Mouse (Mus musculus) liver, postnatal 0 days (tissue): ENCODE data around the gene Txnrd2.

ENCODE experiments used
- CTCF ChIP-seq: sonication (generic); IDR thresholded peaks from 2 replicates; pipeline ENCODE4 v1.5.1; 2016; ENCODE audit warnings: antibody characterized with exemption, low read depth
- EP300 ChIP-seq: IDR thresholded peaks from 2 replicates; pipeline ENCODE4 v1.6.1; 2016; ENCODE audit warnings: antibody characterized with exemption, low read depth, mild to moderate bottlenecking

DNA sequence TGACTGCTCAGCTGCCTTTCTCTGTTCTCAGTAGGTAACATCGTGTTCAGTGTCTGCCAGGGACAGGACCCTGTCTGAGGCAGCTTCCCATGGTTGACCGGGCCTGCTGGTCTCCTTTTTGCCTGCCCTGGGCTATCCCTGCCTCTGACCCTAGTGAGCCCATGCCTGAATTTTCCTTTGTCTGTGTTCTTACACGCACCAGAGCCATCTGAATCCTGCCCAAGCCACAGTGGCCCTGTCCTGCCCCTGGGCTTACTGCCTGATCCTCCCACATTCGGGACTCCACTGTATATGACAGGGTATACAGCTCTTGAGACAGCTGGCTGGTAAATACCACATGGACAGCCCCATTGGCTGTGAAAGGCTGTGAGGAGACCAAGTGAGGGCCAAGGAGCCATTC, 16.4 kb upstream of the Txnrd2 start:
- TF ChIP-seq CTCF: no peak
- no peak for TF ChIP-seq EP300
